Mouse (Mus musculus): Measurements from ENCODE around the gene Flg. TPM values are rescaled to one million over a fixed set of nuclear protein-coding genes. Genes with fewer than 3 reads are reported as not detected.

The Flg gene
- total and polyA plus RNA-seq, 3 experiments: not detected

DNA sequence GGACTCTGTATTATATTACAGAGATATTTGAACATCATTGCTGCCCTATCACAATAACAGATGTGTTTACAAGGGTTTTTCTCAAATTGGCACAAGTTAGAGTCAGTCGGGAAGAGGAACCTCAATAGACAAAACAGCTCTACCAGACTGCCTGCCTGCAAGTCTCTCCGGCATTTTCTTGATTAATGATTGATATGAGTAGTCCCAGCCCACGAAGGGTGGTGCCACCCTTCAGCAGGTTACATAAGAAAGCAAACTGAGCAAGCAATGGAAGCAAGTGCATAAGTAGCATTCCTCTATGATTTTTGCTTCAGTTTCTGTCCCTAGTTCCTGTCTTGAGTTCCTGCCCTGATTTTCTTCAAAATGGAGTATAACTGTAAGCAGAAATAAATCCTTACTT, 28.6 kb downstream of the Flg start:
- no peak overlapping the region for H3K9ac ChIP-seq (ENCODE audit: insufficient read depth, low read depth)
- peaks cover 3% of the 10 kb centered on the region for H3K27me3 ChIP-seq (replicated peaks)
- H3K4me1 ChIP-seq (ENCODE audit: control insufficient read depth in 1 of 2, insufficient read depth in 2 of 2): no peaks in the 10 kb centered on the region
- TF ChIP-seq NRF1 (IDR thresholded peaks at IDR 0.05; ENCODE audit: low read depth, low read length): no peak
- no peak for TF ChIP-seq POLR2A (IDR thresholded peaks at IDR 0.05; ENCODE audit: low read depth, low read length)
- no peak for TF ChIP-seq TBP (conservative IDR thresholded peaks at IDR 0.05; ENCODE audit: low read depth, low read length)
- no peak for TF ChIP-seq ZKSCAN1 (IDR thresholded peaks at IDR 0.05; ENCODE audit: borderline replicate concordance, low read depth, low read length)
- no peak for TF ChIP-seq MAZ (IDR thresholded peaks at IDR 0.05; ENCODE audit: low read depth, low read length)
- TF ChIP-seq TCF12 (IDR thresholded peaks at IDR 0.05; ENCODE audit: low read depth, low read length): no peak
- TF ChIP-seq NELFE (IDR thresholded peaks at IDR 0.05; ENCODE audit: low read depth, low read length): no peak
- no peak for TF ChIP-seq BHLHE40 (IDR thresholded peaks at IDR 0.05; ENCODE audit: low read depth, low read length)
- no peak for TF ChIP-seq ZMIZ1 (IDR thresholded peaks at IDR 0.05; ENCODE audit: low read depth, low read length)
- no peak for TF ChIP-seq ZNF384 (IDR thresholded peaks at IDR 0.05; ENCODE audit: low read depth, low read length)
- no peak for TF ChIP-seq RAD21 (IDR thresholded peaks at IDR 0.05; ENCODE audit: low read depth, low read length)
- TF ChIP-seq MAX (IDR thresholded peaks at IDR 0.05; ENCODE audit: low read length): no peak
- TF ChIP-seq PAX5 (IDR thresholded peaks at IDR 0.05; ENCODE audit: low read length): no peak
- TF ChIP-seq USF2 (conservative IDR thresholded peaks at IDR 0.05; ENCODE audit: low read depth, low read length): no peak
- TF ChIP-seq JUN (IDR thresholded peaks at IDR 0.05; ENCODE audit: insufficient read depth, low read depth, low read length): no peak
- TF ChIP-seq GABPA (IDR thresholded peaks at IDR 0.05; ENCODE audit: insufficient replicate concordance, low read depth, low read length): no peak
- no peak for TF ChIP-seq SMC3 (IDR thresholded peaks at IDR 0.05; ENCODE audit: low read depth, low read length)
- H3K79me2 ChIP-seq (replicated peaks; ENCODE audit: control insufficient read depth, extremely low read depth, insufficient read depth, poor library complexity, severe bottlenecking): no peaks in the 10 kb centered on the region
- in situ Hi-C loops (cut with MboI; ENCODE audit: low pct_ligation_motif_present, low pct_unique_long_range_greater_than_20kb, low sequenced_read_pairs) (loop anchor here (25.0 kb wide), 1 partner anchor 190 kb away; no protein-coding TSS in a partner anchor), dilution Hi-C loops (cut with MboI; ENCODE audit: extremely low pct_ligation_motif_present, extremely low pct_unique_long_range_greater_than_20kb, low sequenced_read_pairs) (no loop called here)
- H3K36me3 ChIP-seq (replicated peaks in 1 of 2; ENCODE audit: control insufficient read depth in 1 of 2, insufficient read depth in 1 of 2, low read length in 1 of 2): no peaks in the 10 kb centered on the region
- H3K4me2 ChIP-seq (ENCODE audit: insufficient read depth, low read depth, poor library complexity, severe bottlenecking): no peak overlapping the region
- no peak for DNase-seq (ENCODE audit: extremely low read depth)
- no peak overlapping the region for H3K27ac ChIP-seq (ENCODE audit: insufficient read depth, low read depth)
- H3K4me3 ChIP-seq (replicated peaks in 1 of 3; ENCODE audit: low read depth in 2 of 3, low read length in 2 of 3, poor library complexity in 1 of 3): no peak overlapping the region
- peaks cover 4% of the 10 kb centered on the region for H3K9me3 ChIP-seq (replicated peaks; ENCODE audit: low read length)

- H3K27me3 ChIP-seq (replicated peaks): no peaks in the 10 kb centered on the region
- H3K79me2 ChIP-seq (replicated peaks; ENCODE audit: control insufficient read depth, extremely low read depth, insufficient read depth, poor library complexity, severe bottlenecking): no peaks in the 10 kb centered on the region
- no peak overlapping the region for H3K4me3 ChIP-seq (replicated peaks in 1 of 3; ENCODE audit: low read depth in 2 of 3, low read length in 2 of 3, poor library complexity in 1 of 3)
- in situ Hi-C loops (cut with MboI; ENCODE audit: low pct_ligation_motif_present, low pct_unique_long_range_greater_than_20kb, low sequenced_read_pairs): loop anchor here (25.0 kb wide), 1 partner anchor 194 kb away; no protein-coding TSS in a partner anchor
- DNase-seq (ENCODE audit: extremely low read depth): peak; percentile 20
- H3K9me3 ChIP-seq (replicated peaks; ENCODE audit: low read length): peaks cover 4% of the 10 kb centered on the region
- H3K36me3 ChIP-seq (replicated peaks in 1 of 2; ENCODE audit: control insufficient read depth in 1 of 2, insufficient read depth in 1 of 2, low read length in 1 of 2): no peaks in the 10 kb centered on the region
- TF ChIP-seq CTCF (conservative IDR thresholded peaks at IDR 0.05 in 1 of 2, IDR thresholded peaks at IDR 0.05 in 1 of 2; ENCODE audit: low read depth in 2 of 2, low read length in 2 of 2): peak; percentile 22 to 69; a peak in 2 of 4 replicates
- TF ChIP-seq SMC3 (IDR thresholded peaks at IDR 0.05; ENCODE audit: low read depth, low read length): peak; percentile 63
- TF ChIP-seq RAD21 (IDR thresholded peaks at IDR 0.05; ENCODE audit: low read depth, low read length): peak; percentile 61
- no peak for TF ChIP-seq USF2 (conservative IDR thresholded peaks at IDR 0.05; ENCODE audit: low read depth, low read length)
- H3K9ac ChIP-seq (ENCODE audit: insufficient read depth, low read depth): no peak overlapping the region
- H3K27ac ChIP-seq (ENCODE audit: insufficient read depth, low read depth): no peak overlapping the region
- no peak overlapping the region for H3K4me2 ChIP-seq (ENCODE audit: insufficient read depth, low read depth, poor library complexity, severe bottlenecking)
- no peaks in the 10 kb centered on the region for H3K4me1 ChIP-seq (ENCODE audit: control insufficient read depth in 1 of 2, insufficient read depth in 2 of 2)
- dilution Hi-C loops (cut with MboI; ENCODE audit: extremely low pct_ligation_motif_present, extremely low pct_unique_long_range_greater_than_20kb, low sequenced_read_pairs): no loop called here
These were observed 32.8 kb downstream of the Flg start for GRCm38 (mm10) chr3:93306142-93306541.

Measured in CH12.LX (cell line).